Mouse (Mus musculus) spleen, adult 2 months (tissue): ENCODE results near the gene Zscan4-ps2.
"Not testable (repeated sequence)": the region's sequence is repeated elsewhere in the genome, so short reads cannot be mapped to it uniquely, and the experiment has no call there.

Experiments
- CTCF ChIP-seq: fragments of 200-500 bp; IDR thresholded peaks from 2 replicates; pipeline ENCODE4 v1.5.1; 2011; ENCODE audit warnings: mild to moderate bottlenecking, inconsistent platforms; ENCODE audit not compliant: insufficient read depth, insufficient read length, insufficient replicate concordance; ENCODE audit errors: extremely low read depth
- POLR2A ChIP-seq: fragments of 200-500 bp; IDR thresholded peaks from 2 replicates; pipeline ENCODE4 v1.6.1; 2011; ENCODE audit warnings: low read depth, low read length, inconsistent platforms

DNA sequence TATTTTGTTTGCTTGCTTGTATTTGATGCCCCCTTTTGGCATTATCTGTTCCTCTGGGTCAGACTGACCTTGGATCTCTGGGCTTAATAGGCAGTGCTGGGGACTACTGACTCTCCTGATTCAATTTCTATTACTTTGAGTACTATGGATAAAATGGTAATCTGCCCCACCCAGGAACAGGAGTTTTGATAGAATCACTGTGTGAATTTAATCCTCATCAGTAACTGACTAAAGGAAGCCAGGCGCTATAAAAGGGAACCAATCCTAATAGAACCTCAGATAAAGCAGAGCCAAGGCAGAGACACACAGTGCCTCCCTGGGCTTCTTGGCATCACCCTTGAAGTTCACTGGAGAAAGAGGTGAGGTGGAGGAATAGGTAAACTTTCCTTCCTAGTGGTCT is at the start of gene Zscan4-ps2:
- TF ChIP-seq CTCF, POLR2A: not testable (repeated sequence)
